In genomic region chr13:37760957-37761941, GRCm38 (mm10) we compare ENCODE assay signal across 11 mouse cellular contexts. TPM values are rescaled to one million over a fixed set of nuclear protein-coding genes. Genes with fewer than 3 reads are reported as not detected.
DNase-seq lines count a peak whose midpoint lies in the region; ATAC-seq lines count a peak whose summit lies in the region.
"Had no signal": no experiment of that assay in that cellular context is flagged by ENCODE, and none has a peak within 500 bp of the region (broad histone marks: within the 10 kb centered on the region; RNA-seq: fewer than 3 reads in every experiment).

No protein-coding gene starts in this region.

- H3K4me3 ChIP-seq in forebrain, embryonic 14.5 days (ENCODE audit: low read depth, low read length), result no peak overlapping the region
- peak overlapping the region; percentile 15 for H3K4me3 ChIP-seq in hindbrain, embryonic 13.5 days
- no peak overlapping the region for H3K4me3 ChIP-seq in neural tube, embryonic 11.5 days (ENCODE audit: low read depth, low read length)
- H3K4me3 ChIP-seq: erythroblast, embryonic 14.5 days; myocyte had no signal

- no peak overlapping the region for H3K27ac ChIP-seq in forebrain, embryonic 14.5 days (ENCODE audit: low read depth, low read length)
- no peak overlapping the region for H3K27ac ChIP-seq in hindbrain, embryonic 13.5 days
- no peak overlapping the region for H3K27ac ChIP-seq in neural tube, embryonic 11.5 days (ENCODE audit: low read depth, low read length)

- ATAC-seq in forebrain, embryonic 14.5 days, result peak; percentile 87
- peak; percentile 69; the same call in 1 of the 2 replicates for ATAC-seq in hindbrain, embryonic 13.5 days (ENCODE audit: low FRiP score)
- ATAC-seq in neural tube, embryonic 11.5 days (ENCODE audit: insufficient read depth, low FRiP score, low TSS enrichment), result no peak; the same call in 1 of the 2 replicates

- H3K4me1 ChIP-seq in forebrain, embryonic 14.5 days (ENCODE audit: control insufficient read depth, insufficient read depth, low read length), result peaks cover 8% of the 10 kb centered on the region; the same call in 1 of the 2 replicates
- H3K4me1 ChIP-seq in hindbrain, embryonic 13.5 days (replicated peaks), result peaks cover 16% of the 10 kb centered on the region
- peaks cover 9% of the 10 kb centered on the region for H3K4me1 ChIP-seq in neural tube, embryonic 11.5 days (ENCODE audit: control insufficient read depth, insufficient read depth, low read length)

- peak overlapping the region; percentile 26; the same call in 1 of the 2 replicates for H3K4me2 ChIP-seq in forebrain, embryonic 14.5 days (ENCODE audit: low read length)
- peak overlapping the region; percentile 45 for H3K4me2 ChIP-seq in hindbrain, embryonic 13.5 days
- H3K4me2 ChIP-seq in neural tube, embryonic 11.5 days (ENCODE audit: low read depth), result peak overlapping the region; percentile 29

- peak overlapping the region; percentile 22 for H3K9ac ChIP-seq in forebrain, embryonic 14.5 days (ENCODE audit: low read length)
- peak overlapping the region; percentile 55; the same call in 1 of the 2 replicates for H3K9ac ChIP-seq in hindbrain, embryonic 13.5 days
- peak overlapping the region; percentile 35 for H3K9ac ChIP-seq in neural tube, embryonic 11.5 days (ENCODE audit: low read length)

- WGBS in forebrain, embryonic 14.5 days, result 11% methylated on average over 23 of the region's 23 CpGs
- 18% methylated on average over 23 of the region's 23 CpGs for WGBS in hindbrain, embryonic 13.5 days
- 22% methylated on average over 23 of the region's 23 CpGs for WGBS in neural tube, embryonic 11.5 days

- H3K36me3 ChIP-seq in forebrain, embryonic 14.5 days (ENCODE audit: control insufficient read depth, insufficient read depth, low read length), result no peaks in the 10 kb centered on the region
- H3K36me3 ChIP-seq in hindbrain, embryonic 13.5 days, result no peaks in the 10 kb centered on the region
- no peaks in the 10 kb centered on the region for H3K36me3 ChIP-seq in neural tube, embryonic 11.5 days (ENCODE audit: control insufficient read depth, insufficient read depth, low read length)
- H3K36me3 ChIP-seq: G1E had no signal

- peak; percentile 13 to 43 for DNase-seq in layer of hippocampus, postnatal 14 days (ENCODE audit: low spot score in 2 of 2)
- no peak for DNase-seq in layer of hippocampus, adult 9-10 months (ENCODE audit: low spot score)
- peak; percentile 88 for DNase-seq in forebrain, embryonic 14.5 days (ENCODE audit: low spot score)
- peak; percentile 12 for DNase-seq in liver
- DNase-seq in neural tube, embryonic 11.5 days (ENCODE audit: low spot score), result peak; percentile 60
- DNase-seq in adrenal gland, postnatal 4 days (ENCODE audit: low spot score in 2 of 2), result no peak
- no peak for DNase-seq in ovary, postnatal 14 days (ENCODE audit: low spot score)

- no peaks in the 10 kb centered on the region for H3K9me3 ChIP-seq in forebrain, embryonic 14.5 days (replicated peaks; ENCODE audit: control insufficient read depth, low read length)
- 0 out of 2 replicates have a peak, but pooled peaks cover 5% of the 10 kb centered on the region for H3K9me3 ChIP-seq in hindbrain, embryonic 13.5 days
- H3K9me3 ChIP-seq in neural tube, embryonic 11.5 days (ENCODE audit: control insufficient read depth, low read length), result no peaks in the 10 kb centered on the region

- H3K27me3 ChIP-seq in forebrain, embryonic 14.5 days (replicated peaks; ENCODE audit: control insufficient read depth, insufficient read depth, low read length), result peaks cover 67% of the 10 kb centered on the region
- peaks cover 47% of the 10 kb centered on the region for H3K27me3 ChIP-seq in hindbrain, embryonic 13.5 days
- H3K27me3 ChIP-seq in neural tube, embryonic 11.5 days (ENCODE audit: control insufficient read depth, insufficient read depth, low read length), result no peaks in the 10 kb centered on the region

RNA-seq across cellular contexts. Expression of gene Rreb1, which starts 17.0 kb away (rescaled TPM):
- 10 to 100 TPM; 35.2 to 35.7 TPM for total RNA-seq in layer of hippocampus, postnatal 14 days (2021)
- 1.4 and 1.5 TPM in 2 replicates for polyA plus RNA-seq in forebrain, embryonic 14.5 days (2014; fragmentation: Nextera tagmentation; extraction: Ambion mirVana)
- 2.5 and 3.2 TPM in 2 replicates for polyA plus RNA-seq in hindbrain, embryonic 13.5 days (2015; fragmentation: Nextera tagmentation; extraction: Ambion mirVana)
- polyA plus RNA-seq in neural tube, embryonic 11.5 days (2014; fragmentation: Nextera tagmentation; extraction: Ambion mirVana), result 5.9 and 6.4 TPM in 2 replicates
- 10 to 100 TPM; 83.9 to 84.6 TPM for total RNA-seq in adrenal gland, postnatal 4 days (2021)

Comparison
In these comparisons a context has a peak if more than half of its experiments do, and no peak if none do; other contexts are left out.
1. DNase-seq: peak in layer of hippocampus, postnatal 14 days (2 of 2), forebrain, embryonic 14.5 days (single experiment), liver (single experiment) and neural tube, embryonic 11.5 days (single experiment); none in layer of hippocampus, adult 9-10 months (single experiment), adrenal gland, postnatal 4 days (0 of 2) and ovary, postnatal 14 days (single experiment).
2. Peak in every context shown above with its lines, with median percentiles within 50 percentile points of each other: H3K4me2 ChIP-seq and H3K9ac ChIP-seq.